Mouse (Mus musculus) c-Kit-positive CD71-negative TER-119-negative erythroid progenitor cells, embryonic 14.5 days (primary cell): ENCODE measurements at regions not wholly inside any gene's neighbourhood (a gene's known extent, or its start where the extent isn't known, plus 50 kb on each side); places are given as distances from the start of the nearest gene placed in this dataset.

Experiments used
- DNase-seq: peaks from one replicate; pipeline ENCODE4 v3.0.0-alpha.2; 2013; ENCODE audit warnings: low read depth

DNA sequence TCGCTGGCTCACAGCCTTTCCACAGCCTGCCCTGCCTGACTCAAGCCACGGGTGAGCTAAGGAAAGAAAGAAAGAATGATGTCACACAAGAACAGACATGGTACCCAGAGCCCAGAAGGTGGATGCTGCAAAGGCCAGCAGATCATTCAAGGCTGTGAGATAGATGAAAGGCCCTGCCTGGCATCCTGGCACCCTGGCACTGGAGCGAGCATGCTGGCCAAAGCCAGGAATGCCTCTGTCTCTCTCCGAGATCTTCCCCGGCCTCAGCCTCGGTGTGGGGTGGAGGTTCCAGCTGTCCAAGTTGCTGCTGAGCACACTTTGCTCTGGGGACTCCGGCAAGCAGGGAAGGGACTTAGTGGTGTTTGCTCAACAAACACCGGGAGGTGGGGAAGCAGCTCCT, 116.4 kb upstream of the Lhx5 start:
- no peak for DNase-seq

DNA sequence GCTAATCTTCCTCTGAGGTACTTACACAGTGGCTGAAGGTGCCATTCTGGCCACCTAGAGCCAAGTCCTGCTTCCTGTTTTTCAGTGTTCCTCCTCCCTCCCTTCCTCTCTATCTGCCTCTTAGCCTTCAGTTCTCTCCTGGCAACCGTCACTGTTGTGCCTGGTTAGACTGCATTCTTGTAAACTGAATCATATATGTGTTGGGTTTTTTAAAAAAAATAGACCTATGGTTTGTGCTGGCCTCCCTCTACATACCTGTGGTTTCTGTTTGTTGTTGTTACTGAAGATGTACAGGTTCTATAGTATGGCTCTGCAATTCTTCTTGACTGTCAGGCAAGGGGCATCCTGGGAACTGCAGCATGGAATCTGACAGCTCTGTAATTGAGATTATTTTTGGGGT, 112.5 kb upstream of the Lhx5 start:
- no peak for DNase-seq

DNA sequence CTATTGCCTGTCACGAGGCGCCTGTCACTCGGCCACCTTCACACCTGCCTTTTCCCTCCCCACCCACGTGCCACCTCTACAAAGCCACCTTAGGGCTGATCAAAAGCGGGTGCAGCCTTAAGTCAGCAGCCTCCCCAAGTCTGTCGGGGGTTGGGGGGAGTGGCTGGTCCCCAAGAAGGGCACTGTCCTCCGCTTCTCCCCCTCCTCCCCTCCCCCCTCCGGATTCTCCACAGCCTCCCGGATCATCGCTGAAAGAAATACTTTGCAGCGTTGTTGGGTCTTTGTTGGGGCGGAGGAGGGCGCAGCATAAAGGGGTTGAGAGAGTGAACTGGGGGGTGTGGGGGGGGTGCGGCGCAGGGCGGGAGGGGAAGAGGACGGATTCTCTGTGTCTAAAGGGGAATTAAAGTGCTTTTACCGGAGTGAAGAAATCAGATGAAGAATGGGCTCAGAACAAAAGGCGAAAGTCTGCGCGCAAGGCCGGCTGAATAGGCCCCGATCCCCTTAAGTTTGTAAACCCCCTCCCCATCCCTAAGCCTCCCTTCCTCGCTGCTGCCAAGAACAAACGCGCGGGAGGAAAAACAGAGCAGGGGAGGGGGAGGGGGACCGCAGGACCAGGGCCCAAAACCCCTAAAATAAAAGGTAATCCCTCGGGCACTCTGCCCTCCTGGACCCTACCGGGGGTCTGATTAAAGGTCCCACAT, 109.3 kb upstream of the Lhx5 start:
- no peak for DNase-seq

DNA sequence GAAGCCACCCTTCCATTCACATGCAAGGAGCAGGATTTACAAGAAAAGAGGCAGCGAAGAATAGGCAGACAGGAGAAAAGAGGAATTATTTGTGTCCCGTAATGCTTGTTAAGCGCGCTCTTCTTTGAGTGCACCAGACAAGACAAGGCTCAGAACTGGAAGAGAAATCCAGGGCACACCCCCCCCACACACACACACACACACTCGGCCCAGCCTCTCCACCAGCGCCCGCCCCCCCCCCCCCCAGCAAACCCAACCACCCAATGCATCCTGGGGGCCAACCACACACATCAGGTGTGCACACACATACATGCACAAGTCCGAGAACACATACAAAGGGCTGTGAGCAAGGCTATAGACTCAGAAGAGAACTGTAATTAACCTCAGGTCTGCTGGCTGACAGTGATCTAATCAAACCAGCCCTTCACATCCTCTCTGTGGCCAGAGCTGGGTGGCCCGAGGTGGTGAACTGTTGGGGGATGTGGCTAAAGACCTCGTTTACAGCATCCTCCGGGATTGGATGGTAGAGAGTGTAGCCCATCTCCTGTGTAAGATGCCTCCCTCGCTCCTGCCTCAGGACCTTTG, 108.7 kb upstream of the Lhx5 start:
- DNase-seq: no peak

DNA sequence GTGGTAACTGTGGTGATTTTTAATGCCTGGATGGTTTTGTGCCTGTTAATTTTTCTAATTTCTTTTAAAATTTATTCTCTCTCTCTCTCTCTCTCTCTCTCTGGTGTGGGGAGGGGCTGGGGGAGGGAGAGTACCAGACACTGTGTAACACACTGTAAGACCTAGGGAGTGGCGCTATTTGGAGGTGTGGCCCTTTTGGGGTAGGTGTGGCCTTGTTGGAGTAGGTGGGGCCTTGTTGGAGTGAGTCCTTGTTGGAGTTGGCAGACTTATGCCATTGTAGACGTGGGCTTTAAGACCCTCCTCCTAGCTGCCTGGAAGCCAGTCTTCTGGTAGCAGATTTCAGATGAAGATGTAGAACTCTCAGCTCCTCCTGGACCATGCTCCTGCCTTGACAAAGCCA, 107.4 kb upstream of the Lhx5 start:
- DNase-seq: no peak

DNA sequence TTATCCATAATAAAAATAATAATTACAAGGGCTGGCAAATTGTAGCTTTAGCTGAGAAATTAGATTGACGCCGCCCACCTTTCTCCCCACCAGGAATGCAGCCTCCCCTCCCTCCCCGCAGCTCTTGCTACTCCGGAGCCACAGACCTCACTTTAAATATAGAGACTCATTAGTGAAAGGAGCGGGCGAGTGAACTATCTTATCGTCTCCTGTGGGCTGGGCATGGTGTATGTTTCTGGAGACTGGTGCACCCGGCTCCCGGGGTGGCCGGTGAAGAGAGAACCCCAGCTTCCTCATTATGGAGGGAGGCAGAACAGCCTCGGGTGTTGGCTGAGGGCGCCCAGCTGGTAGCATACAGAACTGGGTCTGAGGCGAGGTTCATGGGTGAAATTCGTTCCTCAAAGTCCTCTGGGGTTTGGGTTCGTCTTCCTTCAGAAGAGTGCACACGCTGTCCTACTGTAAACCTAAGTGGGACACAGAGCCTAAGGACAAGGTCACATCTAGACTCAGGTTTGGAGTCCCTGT, 106.1 kb upstream of the Lhx5 start:
- DNase-seq: no peak

DNA sequence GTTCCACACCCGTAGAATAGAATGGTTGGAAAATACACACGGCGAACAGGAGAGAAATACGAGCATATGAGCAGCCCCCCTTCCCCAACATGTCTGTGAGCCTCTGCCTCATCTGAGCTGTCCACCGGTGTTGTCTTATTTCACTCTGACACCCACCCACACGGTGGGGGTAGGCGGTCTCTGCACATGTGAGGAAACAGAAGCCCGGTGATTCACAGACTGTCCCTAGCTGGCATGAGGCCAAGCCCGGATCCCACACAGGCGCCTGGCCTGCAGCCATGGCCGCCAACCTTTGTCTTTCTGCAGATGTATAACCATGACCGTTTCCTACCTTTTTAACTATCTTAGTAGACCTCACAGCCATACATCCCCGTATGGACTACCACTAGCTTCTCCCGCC, 99.5 kb upstream of the Lhx5 start:
- DNase-seq: no peak

DNA sequence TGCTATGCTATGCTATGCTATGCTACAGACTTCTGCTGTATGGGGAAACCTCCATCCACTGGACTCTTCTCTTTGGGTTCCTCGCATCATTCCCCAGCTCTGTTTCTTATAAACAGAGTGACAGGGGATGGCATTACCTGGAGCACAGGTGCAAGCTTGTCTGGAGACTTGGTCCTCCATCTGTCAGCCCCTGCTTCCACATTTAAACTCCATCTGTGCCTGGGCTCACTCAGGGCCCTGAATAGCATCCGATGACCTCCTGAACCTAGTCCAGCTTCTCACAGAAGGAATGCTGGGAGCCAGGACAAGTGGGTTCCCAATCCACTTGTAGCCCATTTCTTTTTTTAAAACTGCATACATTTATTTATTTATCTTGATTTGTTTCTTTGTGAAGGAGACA, 92.3 kb upstream of the Lhx5 start:
- no peak for DNase-seq

DNA sequence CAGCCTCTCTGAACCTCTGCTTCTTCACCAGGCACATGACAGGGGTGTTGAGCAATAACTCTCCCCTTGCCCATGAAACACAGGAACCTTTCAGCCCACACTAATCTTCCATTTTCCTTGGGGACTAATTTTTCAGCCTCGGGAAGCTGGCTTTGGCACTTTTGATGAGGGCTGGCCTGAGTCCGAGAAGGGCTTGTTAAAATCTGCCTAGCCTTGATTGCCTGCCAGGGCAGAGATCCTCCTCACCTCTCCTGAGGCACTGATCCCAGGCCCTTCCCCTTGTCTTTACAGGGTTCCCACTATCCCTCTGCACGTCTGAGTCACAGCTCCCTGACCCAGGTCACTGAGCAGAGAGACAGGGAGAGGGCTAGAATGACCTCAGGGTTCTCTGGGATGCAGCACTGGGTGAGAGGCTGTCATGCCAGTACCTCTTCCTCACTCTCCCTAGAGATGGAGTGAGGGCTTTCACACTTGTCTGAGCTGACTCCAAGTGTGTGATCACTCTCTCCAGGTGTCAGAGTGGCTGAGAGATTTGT, 90.7 kb upstream of the Lhx5 start:
- no peak for DNase-seq

DNA sequence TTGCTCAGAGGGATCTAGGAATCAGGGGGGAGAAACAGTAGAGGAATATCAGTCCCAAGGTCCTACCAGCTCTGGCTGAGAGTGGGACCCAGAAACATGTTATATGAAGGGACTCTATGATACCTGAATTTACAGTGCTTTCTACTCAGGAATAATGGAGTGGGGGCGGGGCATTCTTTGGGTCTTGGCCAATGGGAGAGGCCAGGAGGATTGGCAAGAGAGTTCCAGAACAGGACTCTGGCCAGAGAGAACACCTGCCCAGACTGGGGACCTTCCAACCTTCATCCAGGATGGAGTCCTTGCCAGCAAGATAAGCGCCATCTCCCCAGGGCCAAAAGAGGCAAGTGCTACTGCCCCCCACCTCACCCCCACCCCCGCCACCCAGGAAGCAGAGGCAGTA, 81.0 kb upstream of the Lhx5 start:
- DNase-seq: no peak

DNA sequence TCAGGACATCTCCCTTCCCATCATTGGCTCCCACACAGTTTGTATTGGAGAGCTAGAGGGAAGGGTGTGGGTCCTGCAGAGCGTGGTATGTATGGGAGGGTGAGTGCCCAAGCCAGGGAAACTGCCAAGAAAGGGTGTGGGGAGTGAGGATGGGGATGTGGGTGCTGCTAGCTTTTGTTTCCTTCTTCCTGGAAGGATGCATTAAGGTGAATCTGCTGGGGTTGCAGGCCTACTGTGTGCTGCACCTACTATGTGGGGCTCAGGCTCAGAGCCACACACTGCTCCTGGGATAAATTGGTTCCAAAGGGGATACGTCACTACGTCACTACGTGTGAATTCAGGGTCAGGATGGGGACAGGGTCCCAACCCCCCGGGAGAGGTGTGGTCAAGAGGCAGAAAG, 79.7 kb upstream of the Lhx5 start:
- DNase-seq: no peak

DNA sequence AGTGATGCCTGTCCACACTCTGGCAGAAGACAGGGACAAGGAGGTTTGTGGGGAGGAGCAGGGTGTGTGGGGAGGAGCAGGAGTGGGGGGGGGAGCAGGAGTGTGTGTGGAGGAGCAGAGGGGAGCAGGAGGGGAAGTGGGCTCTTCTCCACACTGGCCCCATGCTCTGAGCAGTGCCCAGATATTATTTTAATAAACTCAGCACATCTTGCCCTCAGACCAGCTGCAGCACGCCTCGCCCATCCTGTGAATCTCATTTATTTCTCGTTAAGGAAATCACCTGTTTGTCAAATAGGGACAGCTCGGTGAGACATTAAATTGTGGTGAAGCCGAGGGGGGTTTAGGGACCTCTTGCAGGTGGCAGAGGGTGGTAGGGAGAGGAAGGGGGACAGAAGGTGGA, 77.8 kb upstream of the Lhx5 start:
- DNase-seq: no peak

DNA sequence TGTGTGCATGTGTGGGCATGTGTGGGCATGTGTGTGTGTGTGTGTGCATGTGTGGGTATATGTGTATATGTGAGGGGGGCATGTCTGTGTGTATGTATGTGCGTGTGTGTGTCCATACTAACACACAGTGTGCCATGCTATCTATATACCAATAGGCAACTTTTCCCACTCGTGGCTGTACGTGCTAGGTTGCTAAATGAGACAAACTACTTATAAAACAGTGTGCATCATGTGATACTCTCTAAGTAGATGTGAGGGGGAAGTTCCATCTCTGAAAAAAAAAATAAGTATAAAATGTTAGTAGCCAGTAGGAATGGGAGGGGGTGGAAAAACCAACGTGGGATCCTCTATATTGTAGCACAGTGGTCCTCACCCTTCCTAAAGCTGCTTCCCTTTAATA, 74.5 kb upstream of the Lhx5 start:
- DNase-seq: no peak

DNA sequence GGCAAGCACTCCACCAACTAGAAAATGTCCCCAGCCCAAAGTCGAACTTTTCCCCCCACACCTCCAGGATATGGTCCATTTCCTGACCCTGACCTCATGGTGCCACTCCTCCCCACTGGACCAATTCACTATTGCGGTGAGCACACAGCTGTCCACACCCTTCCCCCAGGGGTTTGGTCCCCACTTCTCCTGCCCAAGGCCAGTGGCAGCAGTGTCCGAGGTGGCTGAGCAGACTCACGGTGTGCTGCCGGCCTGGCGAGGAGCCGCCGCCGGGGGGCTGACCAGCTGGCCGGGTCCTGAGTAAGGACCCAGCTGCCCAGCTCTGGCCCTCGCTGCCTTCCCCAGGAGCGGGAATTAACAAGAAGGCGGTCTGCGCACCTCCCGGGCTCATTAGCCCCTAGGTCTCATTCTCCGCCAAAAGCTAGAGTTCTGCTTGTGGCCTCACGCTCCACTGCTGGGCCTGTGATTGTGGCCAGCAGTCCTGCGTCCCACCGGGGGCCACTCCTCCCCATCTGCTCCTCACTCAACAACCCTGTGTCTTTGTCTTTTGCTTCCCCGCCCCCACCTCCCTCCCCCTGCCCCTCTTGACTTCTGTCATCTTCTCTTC, 73.3 kb upstream of the Lhx5 start:
- no peak for DNase-seq

DNA sequence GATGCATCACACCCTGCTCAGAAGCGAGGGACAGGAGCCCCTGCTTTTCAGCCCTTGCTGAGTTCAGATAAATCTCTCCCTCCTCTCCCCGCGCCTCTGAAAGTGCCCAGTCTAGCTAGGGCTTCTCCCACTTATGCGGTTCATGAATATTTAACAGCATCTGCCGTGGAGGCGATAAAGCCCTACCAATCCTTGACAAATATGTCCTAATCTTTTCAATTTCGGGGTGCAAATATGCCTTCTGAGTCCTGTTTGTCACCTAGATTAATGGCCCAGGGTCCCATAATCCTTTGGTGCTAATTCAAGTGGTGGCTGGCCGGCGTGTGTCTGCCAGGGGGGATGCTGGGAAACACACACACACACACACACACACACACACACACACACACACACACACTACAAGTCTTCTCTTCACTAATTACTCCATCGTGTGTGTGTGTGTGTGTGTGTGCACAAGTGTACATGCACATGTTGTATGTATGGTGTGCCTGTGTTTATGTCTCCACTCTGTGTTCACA, 65.5 kb upstream of the Lhx5 start:
- DNase-seq: no peak

DNA sequence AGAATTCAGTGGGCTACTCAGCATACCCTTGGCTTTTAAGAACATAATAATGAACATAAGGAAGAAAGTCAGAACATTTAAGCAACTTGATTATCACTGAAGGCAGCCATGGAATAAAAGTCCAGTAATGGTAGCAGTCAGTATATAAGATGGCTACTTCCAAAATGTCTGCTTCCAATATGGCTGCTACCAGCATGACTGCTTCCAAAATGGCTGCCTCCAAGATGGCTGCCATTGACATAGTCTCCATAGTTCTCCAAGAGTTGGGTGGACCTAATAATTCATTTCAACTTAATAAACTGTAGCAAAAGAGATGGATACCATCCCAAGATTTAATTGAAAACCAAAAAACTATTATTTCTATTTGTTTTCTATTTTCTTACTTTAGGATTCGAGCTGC, 62.7 kb upstream of the Lhx5 start:
- DNase-seq: no peak

DNA sequence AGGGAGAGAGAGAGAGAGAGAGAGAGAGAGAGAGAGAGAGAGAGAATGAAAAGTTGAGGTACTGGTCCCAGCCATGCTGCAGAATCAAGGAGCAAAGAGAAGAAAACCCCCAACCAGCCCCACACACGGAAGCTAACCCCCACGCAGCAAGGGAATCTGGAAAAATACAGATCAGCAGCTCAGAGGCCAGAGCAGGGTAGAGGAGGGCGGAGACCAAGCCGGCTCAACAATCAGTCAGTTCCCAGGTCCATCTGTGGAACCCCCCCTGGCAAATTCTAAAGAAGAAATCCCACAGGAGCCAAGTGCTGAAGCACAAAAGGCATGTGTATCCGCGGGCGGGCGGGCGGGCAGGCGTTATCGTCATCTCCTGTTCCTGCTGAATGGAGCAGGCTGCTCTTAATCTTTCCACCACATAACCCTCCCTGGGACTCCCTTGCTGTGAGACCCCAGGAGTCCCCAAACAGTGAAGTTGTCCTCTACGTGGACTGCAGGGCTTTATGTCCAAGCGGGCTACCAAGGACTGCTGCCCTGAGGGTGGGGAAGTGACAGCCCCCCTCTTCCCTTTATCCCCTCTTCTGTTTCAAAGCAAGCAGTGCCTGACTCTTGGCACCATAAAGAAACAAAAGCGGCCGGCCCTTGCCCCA, 60.2 kb upstream of the Lhx5 start:
- no peak for DNase-seq

DNA sequence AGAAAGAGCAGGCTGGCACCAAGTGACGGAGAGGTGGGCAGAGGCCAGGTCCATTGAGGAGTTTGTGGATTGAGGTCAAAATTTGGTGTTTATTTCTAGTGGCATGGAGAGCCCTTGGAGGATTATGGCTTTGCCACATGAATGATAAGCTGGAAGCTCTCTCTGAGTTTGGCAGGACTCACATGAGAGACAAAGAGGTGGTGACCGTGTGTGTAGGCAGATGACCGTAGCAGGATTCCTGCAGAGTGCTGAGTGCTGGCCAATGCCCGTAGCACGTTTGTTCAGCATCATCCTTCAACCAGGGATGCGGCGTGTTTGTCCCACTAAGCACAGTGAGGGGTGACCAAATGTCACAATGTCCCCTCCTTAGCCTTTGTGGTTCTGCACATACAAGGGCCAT, 58.1 kb upstream of the Lhx5 start:
- DNase-seq: no peak
